Mouse (Mus musculus): Measurements from ENCODE around the gene Ndst2. TPM values are rescaled to one million over a fixed set of nuclear protein-coding genes. Genes with fewer than 3 reads are reported as not detected.

Gene Ndst2
- polyA plus RNA-seq, 1 experiment from 2014 or later: 17.1 TPM

DNA sequence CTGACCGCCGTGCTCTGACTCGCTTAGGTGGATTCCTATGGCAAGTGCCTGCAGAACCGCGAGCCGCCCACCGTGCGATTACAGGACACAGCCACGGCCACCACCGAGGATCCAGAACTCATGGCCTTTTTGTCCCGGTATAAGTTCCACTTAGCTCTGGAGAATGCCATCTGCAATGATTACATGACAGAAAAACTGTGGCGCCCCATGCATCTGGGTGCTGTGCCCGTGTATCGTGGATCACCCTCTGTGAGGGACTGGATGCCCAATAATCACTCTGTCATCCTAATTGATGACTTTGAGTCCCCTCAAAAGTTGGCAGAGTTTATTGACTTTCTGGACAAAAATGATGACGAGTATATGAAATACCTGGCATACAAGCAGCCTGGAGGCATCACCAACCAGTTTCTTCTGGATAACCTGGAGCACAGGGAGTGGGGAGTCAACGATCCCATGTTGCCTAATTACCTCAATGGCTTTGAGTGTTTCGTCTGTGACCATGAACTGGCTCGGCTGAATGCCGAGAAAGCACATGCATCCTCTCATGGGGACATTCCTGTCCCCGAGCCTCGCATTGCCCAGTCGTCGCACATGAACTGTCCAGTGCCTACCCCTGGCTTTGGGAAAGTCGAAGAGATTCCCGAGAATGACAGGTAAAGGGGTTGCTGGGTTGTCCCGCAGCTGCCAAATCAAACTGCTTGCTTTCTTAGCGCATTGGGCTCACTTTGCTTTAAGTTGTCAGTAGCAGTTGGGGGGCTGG lies 38.4 kb downstream of the Ndst2 start:
- Histone ChIP-seq H3K4me2 (peak overlapping the region; percentile 85), H3K4me3 (replicated peaks) (peak overlapping the region; percentile 95), H3K4me1 (peaks cover 62% of the 10 kb centered on the region), H3K27ac (replicated peaks) (peak overlapping the region; percentile 99), H3K27me3 (replicated peaks) (no peaks in the 10 kb centered on the region), H3K36me3 (peaks cover 37% of the 10 kb centered on the region), H3K9ac (replicated peaks) (peak overlapping the region; percentile 92), H3K9me3 (replicated peaks) (no peaks in the 10 kb centered on the region)
- WGBS: 8% methylated on average over 27 of the region's 27 CpGs
- ATAC-seq (ENCODE audit: low FRiP score): 0 out of 2 replicates have a peak, but pooled peaks have one; percentile 1

DNA sequence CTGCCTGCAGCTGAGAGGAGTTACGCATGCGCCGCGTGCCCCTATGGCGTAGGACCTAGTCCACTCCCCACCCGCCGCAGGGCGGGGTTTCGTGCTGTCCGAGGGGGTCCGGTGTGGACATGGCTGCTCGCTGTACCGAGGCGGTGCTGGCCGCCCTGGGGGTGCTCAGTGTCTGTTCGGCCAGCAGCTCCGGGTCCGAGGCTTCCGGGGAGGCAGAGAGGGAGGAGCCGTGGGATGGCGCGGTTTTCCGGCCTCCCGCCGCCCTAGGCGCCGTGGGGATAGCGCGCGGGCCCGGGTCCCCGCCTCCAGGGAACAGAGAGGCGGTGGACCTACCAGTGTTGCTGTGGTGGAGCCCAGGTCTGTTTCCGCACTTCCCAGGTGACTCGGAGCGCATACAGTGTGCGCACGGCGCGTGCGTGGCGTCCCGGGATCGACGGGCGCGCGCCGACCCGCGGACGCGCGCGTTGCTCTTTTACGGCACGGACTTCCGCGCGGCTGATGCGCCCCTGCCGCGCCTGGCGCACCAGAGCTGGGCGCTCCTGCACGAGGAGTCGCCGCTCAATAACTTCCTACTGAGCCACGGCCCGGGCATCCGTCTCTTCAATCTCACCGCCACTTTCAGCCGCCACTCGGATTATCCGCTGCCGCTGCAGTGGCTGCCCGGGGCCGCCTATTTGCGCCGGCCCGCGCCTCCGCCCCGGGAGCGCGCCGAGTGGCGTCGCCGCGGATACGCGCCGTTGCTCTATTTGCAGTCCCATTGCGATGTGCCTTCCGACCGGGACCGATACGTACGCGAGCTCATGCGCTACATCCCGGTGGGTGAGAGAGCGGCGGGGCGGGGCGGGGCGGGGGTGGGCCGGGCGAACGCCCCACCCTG lies 39.2 kb downstream of the Ndst2 start, which contains the start of gene Fut11:
TSS of gene Fut11 (plus strand) at position 85 of the 877 bp plus-strand sequence.
- no peaks in the 10 kb centered on the region for H3K9me3 ChIP-seq (replicated peaks)
- H3K4me3 ChIP-seq (replicated peaks): peak within 1 kb of the TSS; percentile 95
- H3K4me1 ChIP-seq: peaks cover 55% of the 10 kb centered on the region
- ATAC-seq (ENCODE audit: low FRiP score): peak; percentile 93
- peak within 1 kb of the TSS; percentile 92 for H3K9ac ChIP-seq (replicated peaks)
- H3K4me2 ChIP-seq: peak within 1 kb of the TSS; percentile 85
- peaks cover 43% of the 10 kb centered on the region for H3K36me3 ChIP-seq
- under 1% methylated on average over 110 of the region's 111 CpGs for WGBS
- peak within 1 kb of the TSS; percentile 99 for H3K27ac ChIP-seq (replicated peaks)
- no peaks in the 10 kb centered on the region for H3K27me3 ChIP-seq (replicated peaks)

DNA sequence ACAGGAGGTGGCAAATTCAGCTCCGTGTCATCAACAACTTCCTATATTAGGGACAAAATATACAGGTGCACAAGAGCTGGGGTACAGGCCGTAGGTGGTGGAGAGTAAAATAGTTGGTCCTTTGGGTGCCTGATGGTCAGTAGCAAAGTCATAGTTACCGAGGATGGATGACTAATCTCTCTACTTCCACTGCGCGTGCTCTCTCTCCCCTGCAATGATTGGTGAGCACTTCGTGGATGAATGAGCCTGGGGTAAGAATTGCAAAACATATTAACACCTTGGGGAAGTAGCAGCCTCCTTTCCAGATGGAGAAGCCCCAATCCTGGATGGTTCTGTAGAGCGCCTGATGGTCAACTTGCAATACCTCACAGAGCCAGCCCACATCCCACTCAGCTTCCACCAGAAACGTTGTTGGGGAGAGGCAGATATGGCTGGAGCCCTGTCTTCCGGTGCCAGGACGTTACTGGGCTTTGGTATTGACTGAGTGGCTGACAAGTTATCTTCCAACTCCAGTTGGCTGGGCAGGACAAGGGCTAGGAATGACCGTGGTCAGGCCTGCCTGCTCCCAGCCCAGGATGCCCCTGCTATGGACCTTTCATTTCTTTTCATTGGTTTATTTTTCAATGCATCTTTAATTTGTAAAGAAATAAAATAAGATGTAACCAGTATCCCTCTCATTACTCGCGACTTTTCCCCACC lies 40.0 kb downstream of the Ndst2 start:
- Histone ChIP-seq H3K4me1 (peaks cover 47% of the 10 kb centered on the region), H3K4me3 (replicated peaks) (peak overlapping the region; percentile 95), H3K4me2 (peak overlapping the region; percentile 85), H3K9ac (replicated peaks) (peak overlapping the region; percentile 92), H3K27me3 (replicated peaks) (no peaks in the 10 kb centered on the region), H3K9me3 (replicated peaks) (no peaks in the 10 kb centered on the region), H3K36me3 (peaks cover 48% of the 10 kb centered on the region), H3K27ac (replicated peaks) (peak overlapping the region; percentile 99)
- peak; percentile 15 for ATAC-seq (ENCODE audit: low FRiP score)
- 48% methylated on average over 13 of the region's 13 CpGs for WGBS

DNA sequence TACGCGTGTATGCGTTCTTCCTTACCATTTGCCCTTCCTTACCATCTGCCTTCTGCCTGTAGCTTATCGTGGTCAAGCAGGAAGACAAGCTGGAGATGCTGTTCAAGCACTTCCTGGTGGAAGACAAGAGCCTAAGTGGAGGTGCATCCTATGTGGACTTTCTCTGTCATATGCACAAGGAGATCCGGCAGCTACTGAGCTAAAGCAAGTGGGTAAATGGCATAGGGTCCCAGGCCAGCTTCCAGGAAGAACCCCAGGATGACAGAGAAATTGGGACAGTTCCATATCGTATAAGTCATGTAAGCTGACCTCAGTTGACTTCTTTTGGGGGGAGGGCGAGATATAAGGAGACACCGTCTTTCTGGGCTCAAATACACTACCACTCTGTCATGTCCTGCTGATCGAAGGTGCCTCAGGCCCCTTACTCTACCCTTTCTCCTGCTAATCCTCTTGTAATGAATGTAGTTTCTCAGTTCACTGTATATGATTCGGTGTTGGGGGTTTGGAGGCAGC lies 40.7 kb downstream of the Ndst2 start:
- H3K36me3 ChIP-seq: peaks cover 54% of the 10 kb centered on the region
- H3K4me3 ChIP-seq (replicated peaks): no peak overlapping the region
- H3K9me3 ChIP-seq (replicated peaks): no peaks in the 10 kb centered on the region
- H3K4me2 ChIP-seq: no peak overlapping the region
- ATAC-seq (ENCODE audit: low FRiP score): no peak
- H3K27me3 ChIP-seq (replicated peaks): no peaks in the 10 kb centered on the region
- no peak overlapping the region for H3K27ac ChIP-seq (replicated peaks)
- peaks cover 40% of the 10 kb centered on the region for H3K4me1 ChIP-seq
- 94% methylated on average over 10 of the region's 10 CpGs for WGBS
- H3K9ac ChIP-seq (replicated peaks): no peak overlapping the region; the same call in 1 of the 2 replicates

DNA sequence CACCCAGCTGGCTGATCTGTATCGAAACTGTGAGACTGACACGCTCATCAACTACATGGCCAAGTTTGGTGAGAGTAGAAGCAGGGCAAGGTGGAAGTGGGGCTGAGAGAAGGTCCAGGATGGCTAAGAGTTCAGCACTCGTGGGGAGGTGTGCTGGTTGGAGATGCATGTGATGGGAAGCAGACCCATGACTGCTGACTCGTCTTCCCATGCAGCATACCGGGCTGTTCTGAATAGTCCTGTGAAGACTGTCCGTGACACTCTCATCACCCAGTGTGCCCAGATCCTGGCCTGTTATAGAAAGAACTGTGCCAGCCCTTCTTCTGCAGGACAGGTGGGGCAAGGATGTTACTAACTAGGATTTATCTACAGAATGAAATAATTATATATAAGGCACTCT lies 42.6 kb downstream of the Ndst2 start:
- Histone ChIP-seq H3K4me1 (peaks cover 21% of the 10 kb centered on the region), H3K9ac (replicated peaks) (no peak overlapping the region), H3K4me3 (replicated peaks) (no peak overlapping the region), H3K9me3 (replicated peaks) (no peaks in the 10 kb centered on the region), H3K27me3 (replicated peaks) (no peaks in the 10 kb centered on the region), H3K27ac (replicated peaks) (no peak overlapping the region), H3K36me3 (peaks cover 73% of the 10 kb centered on the region), H3K4me2 (no peak overlapping the region)
- 94% methylated on average over 6 of the region's 6 CpGs for WGBS
- ATAC-seq (ENCODE audit: low FRiP score): no peak

DNA sequence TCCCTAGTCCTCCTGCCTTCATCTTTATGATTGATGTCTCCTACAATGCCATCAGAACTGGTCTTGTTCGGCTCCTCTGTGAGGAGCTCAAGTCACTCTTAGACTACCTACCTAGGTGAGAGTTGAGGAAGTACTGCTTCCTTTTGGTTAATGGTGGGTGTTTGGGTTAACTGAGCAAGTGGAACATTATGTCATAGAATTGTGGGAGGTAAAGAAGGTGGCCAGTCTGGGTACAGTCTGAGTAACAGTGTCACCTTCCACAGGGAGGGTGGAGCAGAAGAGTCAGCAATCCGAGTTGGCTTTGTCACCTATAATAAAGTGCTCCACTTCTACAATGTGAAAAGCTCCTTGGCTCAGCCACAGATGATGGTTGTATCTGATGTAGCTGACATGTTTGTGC lies 45.4 kb downstream of the Ndst2 start:
- H3K27me3 ChIP-seq (replicated peaks): no peaks in the 10 kb centered on the region
- H3K4me1 ChIP-seq: peaks cover 3% of the 10 kb centered on the region; the same call in 1 of the 2 replicates
- peaks cover 98% of the 10 kb centered on the region for H3K36me3 ChIP-seq
- no peak overlapping the region for H3K9ac ChIP-seq (replicated peaks)
- H3K4me2 ChIP-seq: no peak overlapping the region
- 95% methylated on average over 2 of the region's 2 CpGs for WGBS
- no peak overlapping the region for H3K27ac ChIP-seq (replicated peaks)
- ATAC-seq (ENCODE audit: low FRiP score): no peak
- no peaks in the 10 kb centered on the region for H3K9me3 ChIP-seq (replicated peaks)
- no peak overlapping the region for H3K4me3 ChIP-seq (replicated peaks)

DNA sequence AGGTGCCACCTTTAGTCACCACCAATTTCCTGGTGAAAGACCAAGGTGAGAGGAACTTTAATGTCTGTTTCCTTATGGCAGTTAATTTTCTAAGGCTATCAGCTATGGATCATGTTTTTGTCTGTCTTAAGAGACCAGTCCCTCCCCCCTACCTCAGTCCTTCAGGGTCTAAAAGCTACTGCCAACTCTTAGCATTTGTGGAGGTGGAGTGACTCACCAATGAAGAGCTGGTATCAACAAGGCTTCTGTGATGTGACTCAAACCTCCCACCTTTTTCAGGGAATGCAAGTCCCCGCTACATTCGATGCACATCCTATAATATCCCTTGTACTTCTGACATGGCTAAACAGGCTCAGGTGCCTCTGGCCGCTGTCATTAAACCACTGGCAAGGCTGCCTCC lies 47.8 kb downstream of the Ndst2 start:
- WGBS: 99% methylated on average over 3 of the region's 3 CpGs
- H3K9me3 ChIP-seq (replicated peaks): no peaks in the 10 kb centered on the region
- peaks cover 98% of the 10 kb centered on the region for H3K36me3 ChIP-seq
- H3K4me1 ChIP-seq: no peaks in the 10 kb centered on the region
- no peak overlapping the region for H3K4me2 ChIP-seq
- no peak overlapping the region for H3K9ac ChIP-seq (replicated peaks)
- H3K27ac ChIP-seq (replicated peaks): no peak overlapping the region
- H3K4me3 ChIP-seq (replicated peaks): no peak overlapping the region
- ATAC-seq (ENCODE audit: low FRiP score): no peak
- H3K27me3 ChIP-seq (replicated peaks): no peaks in the 10 kb centered on the region

DNA sequence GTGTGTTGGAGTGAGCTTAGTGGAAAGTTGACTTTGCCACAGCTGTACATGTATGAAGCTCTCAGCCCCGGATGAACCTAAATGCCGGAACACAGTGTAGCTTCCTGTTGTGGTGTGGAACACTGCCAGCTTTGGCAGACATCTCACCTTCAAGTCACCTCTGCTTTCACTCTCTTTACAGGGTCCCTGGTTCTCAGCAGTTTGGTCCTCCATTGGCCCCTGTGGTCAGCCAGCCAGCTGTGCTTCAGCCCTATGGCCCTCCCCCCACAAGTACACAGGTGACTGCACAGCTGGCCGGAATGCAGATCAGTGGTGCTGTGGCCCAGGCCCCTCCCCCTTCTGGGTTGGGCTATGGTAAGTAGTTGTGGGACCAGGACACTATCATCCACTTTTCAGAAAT lies 51.9 kb downstream of the Ndst2 start:
- no peak overlapping the region for H3K9ac ChIP-seq (replicated peaks)
- peaks cover 99% of the 10 kb centered on the region for H3K36me3 ChIP-seq
- no peak overlapping the region for H3K27ac ChIP-seq (replicated peaks)
- H3K4me2 ChIP-seq: no peak overlapping the region
- WGBS: 86% methylated on average over 3 of the region's 3 CpGs
- no peak for ATAC-seq (ENCODE audit: low FRiP score)
- H3K27me3 ChIP-seq (replicated peaks): no peaks in the 10 kb centered on the region
- H3K9me3 ChIP-seq (replicated peaks): no peaks in the 10 kb centered on the region
- H3K4me1 ChIP-seq: no peaks in the 10 kb centered on the region
- no peak overlapping the region for H3K4me3 ChIP-seq (replicated peaks)

DNA sequence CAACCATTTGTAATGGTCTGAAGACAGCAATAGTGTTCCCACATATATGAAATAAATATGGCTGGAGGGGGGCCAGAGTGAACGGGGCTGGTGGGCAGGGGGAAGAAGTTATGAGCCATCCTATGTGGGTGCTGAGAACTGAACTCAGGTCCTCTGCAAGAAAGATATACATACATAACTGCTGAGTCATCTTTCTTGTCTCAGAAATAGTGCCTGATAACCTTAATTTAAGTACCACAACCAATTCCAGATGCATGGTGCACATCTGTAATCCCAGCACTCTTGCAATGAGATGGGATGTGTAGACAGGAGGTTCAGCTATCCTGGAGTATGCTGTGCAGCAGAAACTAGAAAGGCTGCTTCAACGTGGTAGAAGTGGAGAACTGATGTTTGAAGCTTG lies 52.6 kb downstream of the Ndst2 start:
- Histone ChIP-seq H3K4me2 (no peak overlapping the region), H3K4me1 (0 out of 2 replicates have a peak, but pooled peaks cover 2% of the 10 kb centered on the region), H3K27ac (replicated peaks) (no peak overlapping the region), H3K27me3 (replicated peaks) (no peaks in the 10 kb centered on the region), H3K9ac (replicated peaks) (no peak overlapping the region), H3K36me3 (peaks cover 98% of the 10 kb centered on the region), H3K4me3 (replicated peaks) (no peak overlapping the region), H3K9me3 (replicated peaks) (no peaks in the 10 kb centered on the region)
- no peak for ATAC-seq (ENCODE audit: low FRiP score)
- 94% methylated on average over 2 of the region's 2 CpGs for WGBS

DNA sequence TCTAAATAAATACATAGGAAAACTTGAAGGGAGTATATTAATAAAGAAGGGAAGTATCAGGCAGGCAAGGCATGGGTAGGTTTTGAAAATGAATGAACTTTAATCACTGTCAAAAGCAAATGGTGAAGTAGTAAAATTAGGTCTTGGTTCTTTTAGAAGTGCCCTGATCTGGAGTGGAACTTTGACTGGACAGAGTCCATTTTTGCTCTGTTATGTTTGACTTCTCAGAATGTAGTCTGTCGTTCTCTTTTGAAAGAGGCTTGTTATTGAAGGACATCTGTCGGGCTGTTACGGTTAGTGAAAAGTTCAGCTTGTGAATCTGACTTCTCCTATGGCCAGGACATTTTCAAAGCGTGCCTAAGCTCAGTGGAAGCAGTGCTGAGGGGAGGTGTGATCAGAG lies 56.5 kb downstream of the Ndst2 start:
- Histone ChIP-seq H3K4me3 (replicated peaks) (no peak overlapping the region), H3K4me1 (peaks cover 28% of the 10 kb centered on the region), H3K27ac (replicated peaks) (no peak overlapping the region), H3K9ac (replicated peaks) (no peak overlapping the region), H3K27me3 (replicated peaks) (no peaks in the 10 kb centered on the region), H3K9me3 (replicated peaks) (no peaks in the 10 kb centered on the region), H3K4me2 (no peak overlapping the region), H3K36me3 (peaks cover 70% of the 10 kb centered on the region)
- WGBS: 95% methylated on average over 4 of the region's 4 CpGs
- ATAC-seq (ENCODE audit: low FRiP score): no peak

Measured in neural tube, embryonic 15.5 days (tissue).